Mouse (Mus musculus) CH12.LX (cell line): Measurements from ENCODE around the gene Lingo3.

ENCODE experiments used
- CHD1 ChIP-seq: IDR thresholded peaks from 2 replicates; pipeline ENCODE4 v1.6.1; 2012; ENCODE audit warnings: low read depth, low read length, improper control_type of control experiment, inconsistent platforms
- CTCF ChIP-seq, 2 experiments: IDR thresholded peaks in 1 of 2; conservative IDR thresholded peaks in 1 of 2; 2 replicates each; pipeline ENCODE4 v1.5.1; 2011 to 2012; ENCODE audit warnings: low read depth in 2 of 2, low read length in 2 of 2, improper control_type of control experiment in 1 of 2, inconsistent platforms in 1 of 2, mild to moderate bottlenecking in 1 of 2, moderate library complexity in 1 of 2
- ELF1 ChIP-seq: IDR thresholded peaks from 2 replicates; pipeline ENCODE4 v1.6.1; 2014; ENCODE audit warnings: low read depth, mild to moderate bottlenecking, inconsistent platforms, low read length, improper control_type of control experiment
- EP300 ChIP-seq: IDR thresholded peaks from 2 replicates; pipeline ENCODE4 v1.6.1; 2011; ENCODE audit warnings: low read length, improper control_type of control experiment
- GABPA ChIP-seq: IDR thresholded peaks from 2 replicates; pipeline ENCODE4 v1.6.1; 2012; ENCODE audit warnings: low read depth, low read length, improper control_type of control experiment, inconsistent platforms; ENCODE audit not compliant: insufficient replicate concordance
- JUND ChIP-seq: conservative IDR thresholded peaks from 2 replicates; pipeline ENCODE4 v1.6.1; 2011; ENCODE audit warnings: low read depth, low read length, improper control_type of control experiment
- MAFK ChIP-seq: IDR thresholded peaks from 2 replicates; pipeline ENCODE4 v1.6.1; 2011; ENCODE audit warnings: low read length, improper control_type of control experiment; ENCODE audit not compliant: insufficient replicate concordance
- MEF2A ChIP-seq: IDR thresholded peaks from 2 replicates; pipeline ENCODE4 v1.6.1; 2014; ENCODE audit warnings: low read depth, mild to moderate bottlenecking, inconsistent platforms, low read length, improper control_type of control experiment, borderline replicate concordance
- PAX5 ChIP-seq: IDR thresholded peaks from 2 replicates; pipeline ENCODE4 v1.6.1; 2012; ENCODE audit warnings: low read length, inconsistent platforms, mixed read lengths
- POLR2AphosphoS2 ChIP-seq: IDR thresholded peaks from 2 replicates; pipeline ENCODE4 v1.6.1; 2011; ENCODE audit warnings: low read depth, low read length, improper control_type of control experiment
- SMC3 ChIP-seq: IDR thresholded peaks from 2 replicates; pipeline ENCODE4 v1.6.1; 2011; ENCODE audit warnings: low read depth, low read length, improper control_type of control experiment
- ZC3H11A ChIP-seq: IDR thresholded peaks from 2 replicates; pipeline ENCODE4 v1.6.1; 2012; ENCODE audit warnings: low read depth, mild to moderate bottlenecking, inconsistent platforms, low read length, improper control_type of control experiment
- ZNF384 ChIP-seq: IDR thresholded peaks from 2 replicates; pipeline ENCODE4 v1.6.1; 2012; ENCODE audit warnings: low read depth, low read length, improper control_type of control experiment, inconsistent platforms

DNA sequence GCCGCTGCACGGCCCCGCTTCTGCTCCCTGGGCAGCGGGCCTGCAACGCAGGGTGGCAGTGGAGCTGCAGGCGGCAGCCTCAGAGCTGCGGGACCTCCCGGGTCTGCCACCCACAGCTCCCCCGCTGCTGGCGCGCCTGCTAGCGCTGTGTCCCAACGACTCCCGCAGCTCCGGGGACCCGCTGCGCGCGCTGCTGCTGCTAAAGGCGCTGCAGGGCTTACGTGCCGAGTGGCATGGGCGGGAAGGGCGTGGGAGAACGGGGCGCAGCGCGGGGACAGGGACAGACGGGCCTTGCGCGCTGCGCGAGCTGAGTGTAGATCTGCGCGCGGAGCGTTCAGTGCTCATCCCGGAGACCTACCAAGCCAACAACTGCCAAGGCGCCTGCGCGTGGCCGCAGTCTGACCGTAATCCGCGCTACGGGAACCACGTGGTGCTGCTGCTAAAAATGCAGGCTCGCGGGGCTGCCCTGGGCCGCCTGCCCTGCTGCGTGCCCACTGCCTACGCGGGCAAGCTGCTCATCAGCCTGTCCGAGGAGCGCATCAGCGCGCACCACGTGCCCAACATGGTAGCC is 36.7 kb downstream of the Lingo3 start:
- TF ChIP-seq CTCF (conservative IDR thresholded peaks at IDR 0.05 in 1 of 2, IDR thresholded peaks at IDR 0.05 in 1 of 2; ENCODE audit: low read depth in 2 of 2, low read length in 2 of 2) (no peak), PAX5 (no peak), EP300 (no peak), JUND (no peak), POLR2AphosphoS2 (no peak), CHD1 (no peak), SMC3 (no peak), ZNF384 (no peak), ZC3H11A (no peak), GABPA (no peak), MAFK (no peak), MEF2A (no peak), ELF1 (no peak)
